Mouse (Mus musculus) megakaryocyte, embryonic 14.5 days (primary cell): Measurements from ENCODE around the gene Espl1.

Experiments used
- FLI1 ChIP-seq: IDR thresholded peaks from 2 replicates; pipeline ENCODE4 v1.6.1; 2012; ENCODE audit warnings: low read length, inconsistent platforms, mixed read lengths
- GATA1 ChIP-seq: IDR thresholded peaks from 3 replicates; pipeline ENCODE4 v1.6.1; 2012; ENCODE audit warnings: mixed read lengths, low read length, inconsistent platforms, borderline replicate concordance

DNA sequence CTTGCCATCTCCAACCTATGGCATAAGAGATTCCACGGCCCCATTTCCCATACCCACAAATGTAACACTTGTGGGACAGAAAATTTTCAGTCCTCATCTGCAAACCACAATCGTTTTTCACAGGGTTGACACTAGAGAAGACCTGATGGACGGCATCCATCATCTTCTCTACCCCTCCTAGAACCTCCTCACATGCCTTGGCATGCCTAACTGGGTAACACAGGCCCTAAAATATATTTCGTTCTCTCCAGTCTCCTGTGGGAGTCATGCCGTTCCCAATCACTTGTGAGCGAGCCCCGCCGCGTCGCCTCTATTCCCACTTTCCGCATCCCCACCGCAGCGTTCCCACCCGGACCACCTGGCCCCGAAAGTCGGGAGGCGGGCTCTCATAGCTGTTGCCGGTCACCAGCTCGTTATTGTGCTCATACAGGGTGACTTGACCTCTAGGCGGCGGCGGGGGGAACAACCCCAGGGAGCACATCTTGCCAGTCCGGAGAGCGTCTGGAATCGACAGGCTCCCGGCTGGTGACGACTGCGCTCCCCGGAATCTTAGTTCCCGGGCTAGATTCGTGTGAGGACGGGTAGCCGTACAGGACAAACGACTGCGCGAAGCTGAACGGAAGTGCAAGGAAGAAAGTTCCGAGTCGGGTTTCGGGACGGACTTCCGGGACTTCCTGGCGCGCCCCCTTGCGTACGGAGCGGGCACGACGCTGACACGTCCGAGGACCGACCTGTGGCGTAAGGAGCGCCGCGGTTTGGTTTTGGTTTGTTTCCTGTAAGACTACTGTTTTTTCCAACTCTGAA is 54.3 kb downstream of the Espl1 start, which contains the start of gene Aaas:
- TF ChIP-seq FLI1 (peak; percentile 90; the same call in 1 of the 2 replicates), GATA1 (no peak)
